Mouse (Mus musculus) activated CD4-positive, CD25-positive, alpha-beta regulatory T cell, adult 4 months (primary cell): ENCODE results near the gene Ctnna3. TPM values are rescaled to one million over a fixed set of nuclear protein-coding genes. Genes with fewer than 3 reads are reported as not detected.
"Not testable (repeated sequence)": the region's sequence is repeated elsewhere in the genome, so short reads cannot be mapped to it uniquely, and the experiment has no call there.

Experiments used
- ATAC-seq: one replicate; pipeline ENCODE4 v1.8.0; 2017
- polyA plus RNA-seq, 2 experiments: library from polyadenylated mRNA; unstranded; fragments of 100-300 nt; shearing (Covaris generic); gene quantifications; one replicate each; pipeline ENCODE4 v1.2.1; 2017

The Ctnna3 gene
- polyA plus RNA-seq, result under 1 TPM in 1 of 2 experiments, not detected in 1; 0.26 TPM

DNA sequence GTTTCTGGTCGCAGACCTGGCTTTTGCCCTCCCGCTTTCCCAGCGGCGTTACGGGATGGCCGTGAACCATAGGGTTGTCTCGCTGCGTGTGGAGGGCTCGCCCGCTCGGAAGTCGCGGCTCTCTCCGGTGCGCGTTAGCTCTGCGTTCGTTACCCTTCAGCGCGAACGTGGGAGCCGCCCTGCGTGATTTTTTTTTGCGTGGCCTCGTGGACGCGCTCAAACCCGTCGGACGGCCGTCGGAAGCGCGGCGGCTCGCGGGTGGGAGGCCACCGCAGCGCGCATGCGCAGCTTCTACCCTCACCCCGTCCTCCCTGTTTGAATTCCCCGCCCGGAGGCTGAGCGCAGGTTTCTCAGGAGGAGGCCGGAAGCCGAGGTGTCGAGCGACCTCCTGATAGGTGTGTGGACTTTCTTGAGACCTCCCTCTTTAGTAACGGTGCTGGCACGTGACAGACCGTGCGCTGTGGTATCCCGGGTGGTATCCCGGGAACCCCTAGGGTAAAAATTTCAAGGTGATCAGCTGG lies at the start of gene Ctnna3:
Gene Ctnna3, plus strand, starts transcription at position 314 of the 521 bp plus-strand sequence.
- peak; percentile 90 for ATAC-seq

DNA sequence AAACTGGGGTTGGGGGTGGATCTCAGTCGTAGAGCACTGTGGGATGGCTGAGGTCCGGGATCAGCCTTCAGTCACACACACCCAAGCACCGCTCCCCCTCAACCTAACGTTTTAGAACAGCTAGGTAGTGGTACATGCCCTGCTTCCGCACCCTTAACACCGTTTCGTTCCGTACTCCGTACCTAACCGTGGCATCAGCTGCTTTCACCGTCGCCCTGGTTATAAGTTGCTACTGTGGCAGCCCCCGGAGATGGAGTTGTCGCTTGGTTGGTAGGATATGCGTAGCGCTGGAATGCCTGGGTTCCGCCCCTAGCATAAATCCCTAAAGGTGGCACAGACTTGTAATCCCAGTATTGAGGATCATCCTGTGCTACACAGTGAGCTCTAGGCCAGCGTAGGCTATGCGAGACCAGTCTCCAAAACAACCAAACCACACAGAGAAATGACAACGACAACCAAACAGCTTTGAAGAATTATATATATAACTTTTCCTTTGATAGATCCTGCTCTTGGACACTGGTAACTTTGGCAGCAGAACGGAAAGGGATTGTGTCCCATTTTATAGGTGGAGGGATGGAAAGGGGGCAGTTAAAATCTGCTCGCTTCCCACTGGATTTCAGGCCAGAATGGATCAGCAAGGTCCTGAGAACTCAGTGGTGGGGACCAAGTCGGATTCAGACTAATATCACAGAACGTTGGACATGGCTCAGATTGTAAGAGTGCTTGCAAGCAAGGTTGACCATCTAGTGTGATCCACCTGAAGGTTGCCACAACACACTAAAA lies 48.2 kb upstream of the Ctnna3 start, which contains the start of gene Sirt1:
Gene Sirt1, minus strand, starts transcription at position 207 of the 783 bp plus-strand sequence.
- peak; percentile 28 for ATAC-seq

GRCm38 (mm10) chr10:63382372-63383279 lies 47.3 kb upstream of the Ctnna3 start, which contains the start of gene Dnajc12:
Gene Dnajc12, plus strand, starts transcription at chr10:63382443.
- peak; percentile 92 for ATAC-seq

- ATAC-seq, result not testable (repeated sequence)
These were observed 44.0 kb upstream of the Ctnna3 start for GRCm38 (mm10) chr10:63385897-63386296.

DNA sequence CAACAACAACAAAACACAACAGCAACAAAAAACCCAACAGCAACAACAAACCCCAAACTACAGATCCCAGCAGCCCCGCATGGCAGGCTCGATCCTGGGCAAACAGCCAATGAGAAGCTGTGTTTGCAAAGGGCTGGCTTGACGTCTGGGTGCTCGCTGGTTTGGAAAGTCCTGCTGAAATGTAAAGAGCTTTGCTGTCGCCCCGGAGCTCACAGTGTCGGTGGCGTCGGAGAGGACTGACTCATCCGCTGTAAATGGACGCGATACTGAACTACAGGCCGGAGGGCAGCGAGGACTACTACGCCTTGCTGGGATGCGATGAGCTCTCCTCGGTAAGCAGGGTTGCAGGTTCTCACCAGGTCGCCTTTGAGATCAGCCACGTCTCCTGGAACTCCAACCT lies 43.5 kb upstream of the Ctnna3 start:
- ATAC-seq, result peak; percentile 69

DNA sequence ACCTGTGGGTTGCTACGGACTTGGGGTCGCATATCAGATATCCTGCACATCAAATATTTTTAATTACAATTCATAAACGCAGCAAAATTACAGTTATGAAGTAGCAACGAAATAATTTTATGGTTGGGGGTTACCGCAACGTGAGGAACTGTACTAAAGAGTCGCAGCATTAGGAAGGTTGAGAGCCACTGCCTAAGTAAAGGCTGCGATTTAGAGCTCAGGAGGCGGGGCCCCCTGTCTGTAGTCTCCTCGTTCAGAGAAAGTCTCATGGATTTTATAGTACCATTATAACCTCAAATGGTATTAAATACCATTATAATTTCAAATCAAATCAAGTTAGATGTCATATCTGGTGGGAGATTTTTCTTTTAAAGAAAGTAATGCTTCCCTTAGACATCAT lies 42.9 kb upstream of the Ctnna3 start:
- ATAC-seq, result no peak

DNA sequence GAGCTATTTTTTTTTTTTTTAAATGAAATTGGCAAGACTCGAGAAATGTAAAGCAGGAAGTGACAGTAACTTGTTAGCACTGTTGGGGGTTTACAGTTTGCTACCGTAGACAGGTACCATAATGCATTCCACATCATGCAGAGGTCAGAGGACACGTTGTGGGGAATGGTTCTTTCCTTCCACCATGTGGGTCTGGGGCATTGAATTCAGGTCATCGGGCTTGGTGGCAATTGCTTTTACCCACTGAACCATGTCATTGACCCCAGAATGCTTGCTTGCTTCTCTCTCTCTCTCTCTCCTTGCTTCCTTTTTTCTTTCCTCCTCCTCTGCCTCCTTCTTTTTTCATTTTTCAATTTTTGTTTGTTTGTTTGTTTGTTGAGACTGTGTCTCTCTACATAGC lies 41.0 kb upstream of the Ctnna3 start:
- ATAC-seq, result no peak

GRCm38 (mm10) chr10:63396963-63397362 lies 32.9 kb upstream of the Ctnna3 start:
- no peak for ATAC-seq

- no peak for ATAC-seq
These were observed 27.0 kb upstream of the Ctnna3 start for GRCm38 (mm10) chr10:63402731-63403504.

DNA sequence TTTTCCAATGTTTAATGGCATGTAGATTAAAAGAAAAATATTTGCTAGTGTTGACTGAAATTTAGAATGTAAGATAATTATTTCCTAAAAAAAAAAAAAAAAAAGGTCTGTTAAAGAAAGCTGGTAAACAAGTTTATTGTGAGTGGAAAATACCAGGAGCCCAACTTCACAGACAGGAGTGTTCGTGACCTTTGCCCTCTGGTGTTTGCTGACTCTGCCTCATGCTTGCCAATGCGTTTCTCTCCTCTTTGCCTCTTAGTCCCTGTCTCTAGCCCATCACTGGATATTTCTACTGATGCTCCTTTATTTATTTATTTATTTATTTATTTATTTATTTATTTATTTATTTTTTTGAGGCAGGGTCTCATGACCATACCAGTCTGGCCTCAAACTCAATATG lies 26.3 kb upstream of the Ctnna3 start:
- ATAC-seq, result no peak

DNA sequence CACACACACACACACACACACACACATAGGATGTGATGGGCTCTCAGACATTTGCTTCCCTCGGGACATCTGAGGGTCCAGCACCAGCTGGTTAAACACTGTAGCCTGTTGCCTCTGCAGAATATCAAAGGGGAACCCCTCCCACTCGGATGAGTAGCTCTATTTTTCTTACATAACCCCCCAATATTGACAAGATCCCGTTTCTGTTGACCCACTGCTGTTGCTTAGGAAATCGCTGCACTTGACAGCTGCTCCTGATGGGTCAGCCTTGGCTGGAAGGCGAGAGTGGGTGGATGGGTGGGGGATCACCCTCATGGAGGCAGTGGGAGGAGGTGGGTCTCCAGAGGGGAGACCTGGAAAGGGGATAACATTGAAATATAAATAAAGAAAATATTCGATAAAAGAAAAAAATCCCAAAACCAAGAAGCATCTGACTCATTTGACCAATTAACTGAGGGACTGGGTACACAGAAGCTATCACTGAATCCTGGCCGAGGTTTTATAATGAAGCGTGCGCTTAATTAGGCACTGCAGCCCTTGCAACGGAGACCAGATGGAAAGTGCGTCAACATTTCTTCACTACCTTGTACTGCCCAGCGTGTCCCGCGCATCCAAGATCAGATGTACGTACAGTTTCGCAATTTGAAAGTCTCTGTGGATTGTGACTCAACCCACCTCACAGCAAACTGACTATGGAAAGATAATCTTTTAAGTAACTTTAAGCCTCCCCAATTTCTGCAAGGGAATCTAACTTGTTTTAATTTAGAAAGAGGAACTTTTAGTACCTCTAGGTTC lies 19.5 kb upstream of the Ctnna3 start:
- no peak for ATAC-seq

DNA sequence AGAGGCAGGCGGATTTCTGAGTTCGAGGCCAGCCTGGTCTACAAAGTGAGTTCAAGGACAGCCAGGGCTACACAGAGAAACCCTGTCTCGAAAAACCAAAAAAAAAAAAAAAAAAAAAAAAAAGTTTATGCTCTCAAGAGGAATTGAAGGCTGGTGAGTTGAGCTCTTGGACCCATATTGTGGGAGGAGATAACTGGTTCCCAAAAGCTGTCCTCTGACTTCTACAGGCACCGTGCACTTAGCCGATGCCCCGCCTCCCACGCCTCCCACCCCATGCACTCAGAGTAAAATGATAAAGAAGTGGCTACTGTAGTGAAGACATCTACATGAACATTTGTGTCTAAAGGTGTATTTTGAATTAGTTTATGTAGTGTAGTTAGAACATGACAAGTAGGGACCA lies 18.2 kb upstream of the Ctnna3 start:
- not testable (repeated sequence) for ATAC-seq

- no peak for ATAC-seq
These were observed 17.1 kb upstream of the Ctnna3 start for GRCm38 (mm10) chr10:63412756-63413155.

DNA sequence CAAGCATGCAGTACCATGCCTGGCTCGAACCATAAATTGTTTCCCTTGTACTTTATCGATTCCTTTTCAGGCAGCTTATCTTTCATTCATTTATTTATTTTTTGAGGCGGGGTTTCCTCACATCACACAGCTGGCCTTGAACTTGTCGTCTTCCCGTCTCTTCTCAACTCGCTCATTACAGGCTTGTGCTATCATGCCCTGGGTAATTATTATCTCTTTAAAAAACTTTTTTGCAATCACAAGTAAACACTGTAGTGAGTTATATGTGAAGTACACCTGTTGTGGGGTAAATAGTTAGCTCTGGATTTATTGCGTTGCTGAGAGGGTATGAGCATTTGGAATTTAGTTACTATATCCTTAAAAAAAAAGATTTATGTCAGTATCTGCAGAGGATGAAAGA lies 14.6 kb upstream of the Ctnna3 start:
- ATAC-seq, result no peak

DNA sequence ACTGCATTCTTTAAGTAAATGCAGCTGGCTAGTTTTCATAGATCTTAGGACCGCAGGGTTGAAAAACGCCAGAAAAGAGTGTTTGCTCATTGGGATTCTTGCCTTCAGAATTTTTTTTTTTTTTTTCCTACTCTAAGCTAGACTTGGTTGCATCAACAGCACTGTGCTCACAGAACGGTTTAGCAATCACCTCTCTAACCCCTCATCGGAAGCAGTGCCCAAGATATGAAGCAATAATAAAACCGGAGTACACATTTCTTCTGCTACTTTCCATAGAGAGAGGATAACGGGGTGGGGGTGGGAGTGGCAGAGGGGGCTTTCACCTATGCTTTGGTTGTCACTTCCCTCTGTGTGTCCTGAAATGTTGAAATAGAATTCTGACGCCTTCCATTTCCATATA lies 14.0 kb upstream of the Ctnna3 start:
- ATAC-seq, result no peak

GRCm38 (mm10) chr10:63417061-63417460 lies 12.8 kb upstream of the Ctnna3 start:
- ATAC-seq, result no peak

DNA sequence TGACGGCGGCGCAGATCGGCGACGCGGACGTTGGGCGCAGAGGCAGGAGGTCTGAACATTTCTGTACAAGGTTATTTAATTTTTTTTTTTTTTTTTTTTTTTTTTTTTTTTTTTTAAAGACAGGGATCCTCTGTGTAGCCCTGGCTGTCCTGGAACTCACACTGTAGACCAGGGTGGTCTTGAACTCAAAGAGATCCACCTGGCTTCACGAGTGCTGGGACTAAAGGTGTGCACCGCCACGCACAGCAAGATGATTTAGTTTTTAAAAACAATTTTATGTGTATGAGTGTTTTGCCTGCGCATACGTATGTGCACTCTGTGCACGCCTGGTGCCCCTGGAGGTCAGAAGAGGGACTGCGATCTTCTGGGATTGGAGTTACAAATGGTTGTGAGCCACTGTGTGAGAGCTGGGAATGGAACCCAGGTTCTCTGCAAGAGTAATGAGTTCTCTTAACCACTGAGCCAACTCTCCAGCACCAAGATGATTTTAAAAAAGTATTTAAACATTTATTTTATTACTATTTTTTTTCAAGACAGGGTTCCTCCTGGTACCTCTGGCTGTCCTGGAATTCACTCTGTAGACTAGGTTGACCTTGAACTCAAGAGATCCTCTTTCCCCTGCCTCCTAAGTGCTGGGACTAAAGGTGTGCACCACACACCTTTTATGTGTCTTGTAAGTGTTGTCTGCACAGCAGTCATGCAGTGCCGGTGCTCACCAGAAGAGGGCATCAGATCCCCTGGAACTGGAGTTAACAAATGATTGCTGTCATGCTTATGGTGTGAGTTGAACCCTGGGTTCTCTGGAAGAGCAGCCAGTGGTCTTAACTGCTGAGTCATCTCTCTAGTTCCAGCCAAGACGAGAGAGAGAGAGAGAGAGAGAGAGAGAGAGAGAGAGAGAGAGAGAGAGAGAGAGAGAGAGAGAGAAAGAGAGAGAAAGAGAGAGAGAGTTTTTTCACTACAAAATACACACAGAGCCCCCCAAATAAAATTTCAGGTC lies 7.9 kb upstream of the Ctnna3 start, which contains the start of gene Gm7075:
Gene Gm7075, minus strand, starts transcription at position 51 of the 997 bp plus-strand sequence.
- ATAC-seq, result peak; percentile 37

GRCm38 (mm10) chr10:63422736-63422992 lies 7.2 kb upstream of the Ctnna3 start:
- ATAC-seq, result no peak

DNA sequence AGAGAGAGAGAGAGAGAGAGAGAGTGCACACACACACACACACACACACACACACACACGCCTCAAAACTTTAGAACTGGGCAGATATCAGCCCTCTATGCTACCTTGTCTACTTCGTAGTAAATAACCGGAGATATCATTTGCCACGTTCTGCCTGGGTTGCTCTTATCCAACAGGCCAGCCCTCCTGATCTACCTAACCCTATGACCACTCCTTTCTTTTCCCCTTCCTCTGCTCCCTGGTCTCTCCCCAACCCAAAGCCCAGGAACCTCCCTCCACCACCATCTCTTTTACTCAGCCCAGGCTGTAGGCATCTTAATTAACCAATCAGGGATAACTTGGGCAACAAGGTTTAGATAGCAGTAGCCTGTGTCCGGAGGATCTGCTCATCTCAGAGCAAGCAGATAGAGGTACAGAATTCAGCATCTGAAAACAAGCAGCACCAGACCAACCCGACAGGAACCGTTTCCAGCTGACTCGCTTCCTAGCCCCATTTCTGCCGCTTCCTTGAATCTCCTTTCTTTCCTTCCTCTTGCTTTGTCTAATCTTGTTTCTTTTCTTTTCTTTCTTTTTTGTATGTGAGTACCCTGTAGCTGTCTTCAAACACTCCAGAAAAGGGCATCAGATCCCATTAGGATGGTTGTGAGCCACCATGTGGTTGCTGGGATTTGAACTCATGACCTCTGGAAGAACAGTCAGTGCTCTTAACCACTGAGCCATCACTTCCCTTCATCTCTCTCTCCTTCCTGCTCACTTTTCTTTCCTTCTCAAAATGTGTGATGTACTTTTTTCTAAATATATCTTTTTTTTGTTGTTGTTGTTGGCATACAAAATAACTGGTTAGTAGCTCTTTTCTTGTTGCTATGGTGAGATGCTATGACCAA lies 6.1 kb upstream of the Ctnna3 start:
- no peak for ATAC-seq
